Mouse (Mus musculus) lung, embryonic 14.5 days (tissue): Measurements from ENCODE around the gene Rps11. TPM values are rescaled to one million over a fixed set of nuclear protein-coding genes. Genes with fewer than 3 reads are reported as not detected.
"Not testable (repeated sequence)": the region's sequence is repeated elsewhere in the genome, so short reads cannot be mapped to it uniquely, and the experiment has no call there.

Source experiments
- ATAC-seq: fragments of 200-750 bp; cut with Nextera tagmentation; 2 replicates; pipeline ENCODE4 v1.8.0; 2017; ENCODE audit warnings: mild to moderate bottlenecking, moderate TSS enrichment, moderate library complexity; ENCODE audit not compliant: insufficient read depth
- DNase-seq: peaks from one replicate; pipeline ENCODE4 v3.0.0-alpha.2; 2015
- H3K27ac ChIP-seq: fragments of 300-500 bp; sonication (generic); 2 replicates; pipeline ENCODE4 v1.5.1; 2014; ENCODE audit warnings: low read depth, mild to moderate bottlenecking, moderate library complexity
- H3K27me3 ChIP-seq: fragments of 300-500 bp; sonication (generic); 2 replicates; pipeline ENCODE4 v1.6.1; 2014; ENCODE audit warnings: low read length, control low read depth; ENCODE audit not compliant: insufficient read depth
- H3K36me3 ChIP-seq: fragments of 300-500 bp; sonication (generic); 2 replicates; pipeline ENCODE4 v1.6.1; 2014; ENCODE audit warnings: control low read depth; ENCODE audit not compliant: insufficient read depth
- H3K4me1 ChIP-seq: fragments of 300-500 bp; sonication (generic); 2 replicates; pipeline ENCODE4 v1.6.1; 2014; ENCODE audit warnings: antibody characterized with exemption, control low read depth; ENCODE audit not compliant: insufficient read depth
- H3K4me2 ChIP-seq: fragments of 300-500 bp; sonication (generic); 2 replicates; pipeline ENCODE4 v1.6.1; 2014; ENCODE audit warnings: mild to moderate bottlenecking
- H3K4me3 ChIP-seq: fragments of 300-500 bp; sonication (generic); 2 replicates; pipeline ENCODE4 v1.5.1; 2014; ENCODE audit warnings: low read depth, low read length
- H3K9ac ChIP-seq: fragments of 300-500 bp; sonication (generic); 2 replicates; pipeline ENCODE4 v1.6.1; 2014
- H3K9me3 ChIP-seq: fragments of 300-500 bp; sonication (generic); 2 replicates; pipeline ENCODE4 v1.6.1; 2016; ENCODE audit warnings: low read depth, low read length, control low read depth
- CTCF ChIP-seq: IDR thresholded peaks from 2 replicates; pipeline ENCODE4 v1.5.1; 2016; ENCODE audit warnings: antibody characterized with exemption, low read depth
- WGBS: fragments of 180-500 bp; shearing (Covaris S2); extraction: QIAGEN DNeasy Blood & Tissue Kit; methylation state at CpG from one replicate; pipeline ENCODE4 v1.1.7; 2014; 5-methylcytosine and 5-hydroxymethylcytosine counted together
- polyA plus RNA-seq: library from polyadenylated mRNA; unstranded; fragments of >200 nt; fragmentation: Nextera tagmentation; extraction: Ambion mirVana; gene quantifications from 2 replicates; pipeline ENCODE4 v1.2.1, GENCODE M21; 2014

Gene Rps11
- polyA plus RNA-seq, 1 experiment from 2014 or later: 1,873 TPM

GRCm38 (mm10) chr7:45100046-45100445 is 24.2 kb downstream of the Rps11 start:
- H3K27ac ChIP-seq: no peak overlapping the region
- DNase-seq (no peak), ATAC-seq (no peak)
- no peak overlapping the region for H3K4me2 ChIP-seq
- H3K9ac ChIP-seq: no peak overlapping the region
- peaks cover 5% of the 10 kb centered on the region; the same call in 1 of the 2 replicates for H3K36me3 ChIP-seq
- no peak overlapping the region for H3K4me3 ChIP-seq
- H3K4me1 ChIP-seq: peaks cover 7% of the 10 kb centered on the region; the same call in 1 of the 2 replicates
- no peak for TF ChIP-seq CTCF
- 75% methylated on average over 6 of the region's 6 CpGs for WGBS
- no peaks in the 10 kb centered on the region for H3K27me3 ChIP-seq
- no peaks in the 10 kb centered on the region for H3K9me3 ChIP-seq

DNA sequence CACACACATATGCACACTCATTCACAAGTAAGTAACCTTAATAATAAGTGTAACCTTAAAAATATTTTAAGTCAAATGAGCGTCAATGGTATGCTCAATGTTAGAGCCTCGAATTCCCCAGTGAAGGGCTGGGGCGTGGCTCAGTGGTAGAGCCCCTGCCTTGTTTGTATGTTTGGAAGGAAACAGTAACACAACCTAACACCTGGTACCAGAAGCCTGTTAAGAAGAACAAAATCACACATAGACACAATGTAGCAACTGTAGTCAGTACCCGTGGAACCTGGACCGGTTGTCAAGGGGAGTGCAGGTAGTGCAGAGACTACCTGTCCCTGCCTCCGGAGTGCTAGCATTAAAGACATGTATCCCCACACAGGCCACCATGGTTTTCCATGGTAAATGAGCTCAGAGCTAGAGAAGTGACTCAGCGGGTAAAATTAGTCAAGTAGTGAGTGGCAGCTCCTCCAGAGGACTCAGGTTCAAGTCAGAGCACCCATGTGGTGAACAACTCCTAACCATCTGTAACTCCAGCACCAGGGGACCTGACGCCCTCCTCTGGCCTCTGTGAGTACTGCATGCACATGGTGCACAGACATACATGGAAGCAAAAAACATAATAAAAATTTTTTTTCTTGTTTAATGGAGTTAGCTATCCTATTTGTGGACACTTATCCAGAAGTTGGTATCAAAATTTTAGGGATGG is 25.5 kb downstream of the Rps11 start:
- H3K27me3 ChIP-seq: no peaks in the 10 kb centered on the region
- H3K9ac ChIP-seq: no peak overlapping the region
- ATAC-seq (no peak), DNase-seq (no peak)
- H3K4me1 ChIP-seq: no peaks in the 10 kb centered on the region
- H3K27ac ChIP-seq: no peak overlapping the region
- WGBS: 84% methylated on average over 8 of the region's 8 CpGs
- no peak overlapping the region for H3K4me3 ChIP-seq
- peaks cover 5% of the 10 kb centered on the region; the same call in 1 of the 2 replicates for H3K36me3 ChIP-seq
- no peaks in the 10 kb centered on the region for H3K9me3 ChIP-seq
- H3K4me2 ChIP-seq: no peak overlapping the region
- TF ChIP-seq CTCF: peak; percentile 37

- WGBS: 54% methylated on average over 6 of the region's 6 CpGs
- Histone ChIP-seq H3K9me3 (no peaks in the 10 kb centered on the region), H3K4me2 (no peak overlapping the region), H3K9ac (no peak overlapping the region), H3K4me1 (peaks cover 4% of the 10 kb centered on the region; the same call in 1 of the 2 replicates), H3K27me3 (no peaks in the 10 kb centered on the region), H3K27ac (no peak overlapping the region), H3K4me3 (no peak overlapping the region), H3K36me3 (peaks cover 5% of the 10 kb centered on the region; the same call in 1 of the 2 replicates)
- TF ChIP-seq CTCF: no peak
- ATAC-seq: no peak
- no peak for DNase-seq
Measured at GRCm38 (mm10) chr7:45097479-45097878, 26.8 kb downstream of the Rps11 start.

- not testable (repeated sequence) for H3K27ac ChIP-seq, DNase-seq, H3K4me1 ChIP-seq, H3K4me3 ChIP-seq, ATAC-seq, H3K4me2 ChIP-seq, H3K36me3 ChIP-seq, H3K27me3 ChIP-seq, H3K9me3 ChIP-seq, H3K9ac ChIP-seq
- WGBS: 93% methylated on average over 14 of the region's 14 CpGs
Measured at GRCm38 (mm10) chr7:45095965-45096364, 28.3 kb downstream of the Rps11 start.

DNA sequence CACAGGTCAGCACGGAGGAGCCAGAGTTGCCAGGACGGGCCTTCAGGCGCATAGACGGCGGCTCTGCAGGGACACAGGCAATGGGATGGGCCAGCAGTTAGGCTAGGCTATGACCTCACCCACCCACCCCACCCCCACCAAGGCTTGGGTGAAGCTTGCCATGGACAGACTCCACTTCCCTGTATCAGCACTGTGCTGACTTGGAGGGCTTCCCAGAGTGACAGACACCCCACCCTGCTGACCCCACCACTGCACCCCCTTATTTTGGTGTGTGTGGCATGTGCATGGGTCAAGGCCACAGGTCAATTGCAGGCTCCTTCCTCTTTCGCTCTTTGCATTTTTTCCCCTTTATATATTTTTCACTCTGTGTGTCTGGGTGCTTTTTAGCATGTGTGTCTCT is 28.9 kb downstream of the Rps11 start:
- peaks cover 5% of the 10 kb centered on the region; the same call in 1 of the 2 replicates for H3K36me3 ChIP-seq
- H3K27me3 ChIP-seq: no peaks in the 10 kb centered on the region
- 81% methylated on average over 6 of the region's 6 CpGs for WGBS
- ATAC-seq (no peak), DNase-seq (no peak)
- H3K9me3 ChIP-seq: no peaks in the 10 kb centered on the region
- H3K9ac ChIP-seq: no peak overlapping the region
- no peak overlapping the region for H3K4me3 ChIP-seq
- peaks cover 7% of the 10 kb centered on the region; the same call in 1 of the 2 replicates for H3K4me1 ChIP-seq
- no peak overlapping the region for H3K27ac ChIP-seq
- no peak overlapping the region for H3K4me2 ChIP-seq
- no peak for TF ChIP-seq CTCF

GRCm38 (mm10) chr7:45094121-45094520 is 30.1 kb downstream of the Rps11 start:
- Histone ChIP-seq H3K9me3 (no peaks in the 10 kb centered on the region), H3K36me3 (peaks cover 5% of the 10 kb centered on the region; the same call in 1 of the 2 replicates), H3K4me3 (no peak overlapping the region), H3K27me3 (no peaks in the 10 kb centered on the region), H3K9ac (no peak overlapping the region), H3K4me1 (peaks cover 10% of the 10 kb centered on the region; the same call in 1 of the 2 replicates), H3K4me2 (no peak overlapping the region), H3K27ac (0 out of 2 replicates have a peak overlapping the region, but pooled peaks have one; percentile 3)
- TF ChIP-seq CTCF: no peak
- ATAC-seq (no peak), DNase-seq (no peak)
- 28% methylated on average over 7 of the region's 7 CpGs for WGBS

DNA sequence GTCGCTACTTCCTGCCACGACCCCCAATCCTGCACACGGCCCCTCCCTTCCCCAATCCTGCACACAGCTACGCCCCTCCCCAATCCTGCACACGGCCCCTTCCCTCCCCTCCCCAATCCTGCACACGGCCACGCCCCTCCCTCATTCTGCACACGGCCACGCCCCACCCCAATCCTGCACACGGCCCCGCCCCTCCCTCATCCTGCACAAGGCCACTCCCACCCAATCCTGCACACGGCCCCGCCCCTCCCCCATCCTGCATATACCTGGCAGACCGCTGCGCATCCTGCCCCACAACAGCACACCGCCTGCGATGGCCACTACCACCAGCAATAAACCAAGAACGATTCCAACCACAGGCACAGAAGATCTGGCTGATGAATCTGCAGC is 30.7 kb downstream of the Rps11 start:
- ATAC-seq (no peak), DNase-seq (no peak)
- H3K9ac ChIP-seq: no peak overlapping the region
- no peak for TF ChIP-seq CTCF
- peak overlapping the region; percentile 91; the same call in 1 of the 2 replicates for H3K27ac ChIP-seq
- 37% methylated on average over 18 of the region's 18 CpGs for WGBS
- peaks cover 10% of the 10 kb centered on the region; the same call in 1 of the 2 replicates for H3K4me1 ChIP-seq
- peaks cover 10% of the 10 kb centered on the region for H3K36me3 ChIP-seq
- H3K4me2 ChIP-seq: no peak overlapping the region
- no peak overlapping the region for H3K4me3 ChIP-seq
- H3K27me3 ChIP-seq: no peaks in the 10 kb centered on the region
- no peaks in the 10 kb centered on the region for H3K9me3 ChIP-seq
